Mouse (Mus musculus) layer of hippocampus, postnatal 25 days (tissue): ENCODE data around the gene Tpx2. TPM values are rescaled to one million over a fixed set of nuclear protein-coding genes. Genes with fewer than 3 reads are reported as not detected.

Experiments used
- DNase-seq, 2 experiments: peaks; one replicate each; pipeline ENCODE4 v3.0.0; 2022; ENCODE audit warnings: mixed read lengths in 2 of 2, low spot score in 1 of 2; ENCODE audit errors: extremely low spot score in 1 of 2
- microRNA-seq, 2 experiments: library from miRNA; unstranded; fragments of <30 nt; microRNA quantifications; one replicate each; pipeline ENCODE4 v1.2.0; 2021
- total RNA-seq, 2 experiments: library from RNA; stranded (reverse); gene quantifications; 2 replicates each; pipeline ENCODE4 v1.2.3; 2021

Gene Tpx2
- total RNA-seq, 2 experiments from 2014 or later, result 1.5 to 2.6 TPM

DNA sequence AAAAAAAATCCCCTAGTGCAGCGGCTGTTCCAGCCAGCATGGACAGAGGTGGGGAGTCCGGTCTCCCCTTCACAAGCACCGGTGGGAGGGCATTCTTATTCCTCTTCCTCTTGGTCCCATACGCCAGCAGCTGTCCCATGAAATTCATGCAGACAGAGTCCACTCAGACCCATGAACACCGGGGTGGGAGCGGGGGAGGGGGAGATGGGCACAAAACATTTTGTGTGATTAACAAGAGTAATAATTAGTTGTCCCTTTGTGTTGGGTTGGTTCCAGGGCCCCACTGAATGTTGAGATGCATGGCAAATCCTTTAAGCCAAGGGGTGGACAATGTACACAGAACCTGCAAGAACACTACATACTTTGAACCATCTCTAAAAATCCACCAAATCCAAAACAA lies 93.3 kb downstream of the Tpx2 start:
- no peak for DNase-seq

DNA sequence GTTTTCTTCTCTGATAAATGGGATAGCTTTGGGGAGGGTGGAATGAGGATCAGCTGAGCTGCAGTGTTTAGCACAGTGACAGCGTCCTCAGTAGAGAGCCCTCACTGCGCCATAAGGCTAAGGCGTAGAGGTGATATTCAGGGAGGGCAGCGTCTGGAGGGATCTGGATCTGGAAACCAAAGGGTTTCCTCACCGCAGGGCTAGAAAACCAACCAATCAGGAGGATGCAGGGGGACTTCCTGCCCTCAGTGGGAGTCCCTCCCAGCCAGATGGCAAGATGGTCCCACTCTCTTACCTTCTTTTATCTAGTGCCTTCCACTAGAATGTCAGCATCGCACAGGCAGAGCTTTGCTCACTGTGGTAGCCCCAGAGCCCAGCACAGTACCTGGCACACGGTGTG lies 94.0 kb downstream of the Tpx2 start:
- DNase-seq, result no peak

DNA sequence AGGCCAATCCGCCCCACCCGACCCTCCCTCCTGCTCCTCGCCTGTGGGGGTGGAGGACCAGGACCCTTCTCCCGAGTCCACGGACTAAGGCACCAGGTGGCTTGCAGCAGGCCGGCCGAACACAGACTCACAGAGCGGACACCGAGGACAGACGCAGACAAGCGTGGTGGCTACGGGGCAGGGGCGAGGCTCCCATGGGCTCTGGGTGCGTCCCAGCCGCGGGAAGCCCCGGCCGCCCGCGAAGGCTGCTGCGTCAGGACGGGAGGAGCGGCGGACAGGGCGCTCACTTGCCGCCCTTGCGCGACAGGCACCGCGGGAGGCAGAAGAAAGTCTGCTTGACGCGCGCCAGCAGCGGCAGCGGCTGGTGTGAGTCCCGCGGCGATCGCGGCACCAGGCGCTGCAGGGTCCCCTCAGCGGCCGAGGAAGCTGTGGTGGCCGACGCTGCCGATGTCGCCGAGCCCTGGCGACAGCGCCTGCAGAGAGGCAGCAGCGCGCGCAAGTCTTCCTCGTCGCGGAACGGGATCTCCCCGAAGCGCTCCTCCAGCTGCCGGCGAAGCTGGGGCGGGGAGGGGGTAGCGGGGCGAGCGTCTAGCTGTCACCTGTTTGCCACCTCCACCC lies 95.2 kb downstream of the Tpx2 start:
- no peak for DNase-seq

DNA sequence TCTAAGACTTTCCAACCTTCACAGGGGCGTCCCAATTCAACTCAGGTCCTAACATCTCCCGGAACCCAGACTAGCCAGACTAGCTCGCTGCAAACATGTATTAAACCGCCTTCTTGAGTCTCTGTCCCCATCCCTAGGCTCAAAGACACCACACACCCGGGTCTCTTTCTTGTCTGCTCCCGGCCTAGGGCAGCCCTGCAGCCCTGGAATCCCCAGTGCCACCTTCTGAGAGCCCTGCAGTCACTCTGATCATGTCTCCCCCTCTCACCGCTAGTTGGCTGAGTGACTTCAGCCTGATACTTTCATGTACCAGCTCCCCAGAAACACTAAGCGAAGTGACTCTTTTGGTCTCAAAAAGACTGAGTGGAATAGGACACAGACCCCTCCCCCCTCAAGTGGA lies 95.8 kb downstream of the Tpx2 start:
- DNase-seq, result no peak

DNA sequence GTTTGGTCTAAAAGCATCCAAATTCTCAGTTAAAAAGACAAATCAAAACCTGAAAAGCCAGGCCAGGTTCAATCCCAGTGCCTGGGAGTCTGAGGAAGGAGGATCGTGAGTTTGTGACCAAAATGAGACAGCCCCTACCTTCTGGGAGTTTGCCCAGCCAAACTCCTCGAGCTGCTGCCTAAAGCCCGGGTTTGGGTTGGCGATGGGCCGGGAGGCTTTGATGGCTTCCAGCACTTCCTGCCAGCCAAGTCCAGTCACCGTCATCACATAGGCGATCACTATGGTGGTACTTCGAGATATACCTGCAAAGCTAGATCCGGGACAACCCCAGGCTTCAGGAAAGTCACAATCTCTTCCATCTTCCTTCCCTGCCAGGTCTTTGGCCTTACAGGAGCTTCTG lies 96.2 kb downstream of the Tpx2 start:
- DNase-seq, result no peak

Small RNAs within 50 kb of the gene (microRNA-seq; reads per million reads assigned to microRNA genes)
- 0 to 0.55 reads per million in 2 experiments for gene Mir5622

Other genes starting within 250 kb of the Tpx2 start
- not detected for gene Defb45, start 248.6 kb upstream of the Tpx2 start, total RNA-seq
- gene Defb36, start 243.6 kb upstream of the Tpx2 start, total RNA-seq, result not detected
- not detected for gene Defb25, start 224.9 kb upstream of the Tpx2 start, total RNA-seq
- 1 to 10 TPM in 1 of 2 experiments, under 1 TPM in 1; 0.98 to 1.5 TPM for gene Rem1, start 221.0 kb upstream of the Tpx2 start, total RNA-seq
- 10 to 100 TPM; 78.4 to 81.8 TPM for gene H13, start 178.5 kb upstream of the Tpx2 start, total RNA-seq
- 10 to 100 TPM; 21.2 to 22.8 TPM for gene Mcts2, start 160.9 kb upstream of the Tpx2 start, total RNA-seq
- gene Id1, start 111.7 kb upstream of the Tpx2 start, total RNA-seq, result 10 to 100 TPM; 19.6 to 22.4 TPM
- 1 to 10 TPM; 2.0 to 2.7 TPM for gene Cox4i2, start 93.8 kb upstream of the Tpx2 start, total RNA-seq
- 100 to 1,000 TPM; 121 to 144 TPM for gene Bcl2l1, start 16.2 kb upstream of the Tpx2 start, total RNA-seq
- gene Mylk2, start 63.4 kb downstream of the Tpx2 start, total RNA-seq, result not detected
- 1 to 10 TPM in 1 of 2 experiments, under 1 TPM in 1; 0.56 to 1.0 TPM for gene Foxs1, start 85.2 kb downstream of the Tpx2 start, total RNA-seq
- gene Dusp15, start 103.7 kb downstream of the Tpx2 start, total RNA-seq, result 10 to 100 TPM; 14.5 to 17.1 TPM
- 1 to 10 TPM in 1 of 2 experiments, under 1 TPM in 1; 0.94 to 1.3 TPM for gene Ttll9, start 114.5 kb downstream of the Tpx2 start, total RNA-seq
- gene Pdrg1, start 167.5 kb downstream of the Tpx2 start, total RNA-seq, result 10 to 100 TPM; 41.2 to 43.8 TPM
- gene Xkr7, start 183.9 kb downstream of the Tpx2 start, total RNA-seq, result 1 to 10 TPM; 1.9 to 2.1 TPM
- 1 to 10 TPM; 3.9 to 5.2 TPM for gene Ccm2l, start 218.0 kb downstream of the Tpx2 start, total RNA-seq